Mouse (Mus musculus) heart, embryonic 16.5 days (tissue): Measurements from ENCODE around the gene 2010111I01Rik. TPM values are rescaled to one million over a fixed set of nuclear protein-coding genes. Genes with fewer than 3 reads are reported as not detected.

Experiments used
- ATAC-seq: fragments of 200-750 bp; cut with Nextera tagmentation; replicated peaks from 2 replicates; pipeline ENCODE4 v1.8.0; 2017; ENCODE audit warnings: moderate number of reproducible peaks; ENCODE audit not compliant: insufficient read depth, low FRiP score; ENCODE audit errors: extremely low read depth
- H3K27ac ChIP-seq: fragments of 300-500 bp; sonication (generic); 2 replicates; pipeline ENCODE4 v1.5.1; 2014; ENCODE audit warnings: mild to moderate bottlenecking, low read length, control low read depth, moderate library complexity
- H3K27me3 ChIP-seq: fragments of 300-500 bp; sonication (generic); 2 replicates; pipeline ENCODE4 v1.6.1; 2014; ENCODE audit warnings: low read length, mixed read lengths; ENCODE audit not compliant: control insufficient read depth, insufficient read depth
- H3K36me3 ChIP-seq: fragments of 300-500 bp; sonication (generic); 2 replicates; pipeline ENCODE4 v1.6.1; 2014; ENCODE audit not compliant: control insufficient read depth, insufficient read depth
- H3K4me1 ChIP-seq: fragments of 300-500 bp; sonication (generic); 2 replicates; pipeline ENCODE4 v1.6.1; 2014; ENCODE audit warnings: low read length, mixed read lengths; ENCODE audit not compliant: control insufficient read depth, insufficient read depth
- H3K4me2 ChIP-seq: fragments of 300-500 bp; sonication (generic); 2 replicates; pipeline ENCODE4 v1.6.1; 2014; ENCODE audit warnings: low read depth, mild to moderate bottlenecking, control low read depth, low read length
- H3K4me3 ChIP-seq: fragments of 300-500 bp; sonication (generic); 2 replicates; pipeline ENCODE4 v1.5.1; 2014; ENCODE audit warnings: mild to moderate bottlenecking, control low read depth, low read length
- H3K9ac ChIP-seq: fragments of 300-500 bp; sonication (generic); 2 replicates; pipeline ENCODE4 v1.6.1; 2014; ENCODE audit warnings: low read length, control low read depth
- H3K9me3 ChIP-seq: fragments of 300-500 bp; sonication (generic); replicated peaks from 2 replicates; pipeline ENCODE4 v1.6.1; 2016; ENCODE audit warnings: low read length; ENCODE audit not compliant: control insufficient read depth
- WGBS: fragments of 180-500 bp; shearing (Covaris S2); extraction: QIAGEN DNeasy Blood & Tissue Kit; methylation state at CpG from one replicate; pipeline ENCODE4 v1.1.7; 2014; 5-methylcytosine and 5-hydroxymethylcytosine counted together
- polyA plus RNA-seq: library from polyadenylated mRNA; unstranded; fragments of >200 nt; fragmentation: Nextera tagmentation; extraction: Ambion mirVana; gene quantifications from 2 replicates; pipeline ENCODE4 v1.2.1, GENCODE M21; 2015

Gene 2010111I01Rik
- polyA plus RNA-seq, 1 experiment from 2014 or later = 71.1 TPM

GRCm38 (mm10) chr13:63177232-63177631 lies 212.5 kb downstream of the 2010111I01Rik start:
- WGBS = 86% methylated on average over 4 of the region's 4 CpGs
- H3K9me3 ChIP-seq = no peaks in the 10 kb centered on the region
- no peaks in the 10 kb centered on the region for H3K27me3 ChIP-seq
- no peak for ATAC-seq
- no peak overlapping the region for H3K4me3 ChIP-seq
- no peak overlapping the region for H3K9ac ChIP-seq
- H3K27ac ChIP-seq = no peak overlapping the region
- H3K4me2 ChIP-seq = no peak overlapping the region
- 0 out of 2 replicates have a peak, but pooled peaks cover 3% of the 10 kb centered on the region for H3K4me1 ChIP-seq
- no peaks in the 10 kb centered on the region for H3K36me3 ChIP-seq

- no peak overlapping the region for H3K9ac ChIP-seq
- 80% methylated on average over 4 of the region's 4 CpGs for WGBS
These were observed 216.0 kb downstream of the 2010111I01Rik start for GRCm38 (mm10) chr13:63180641-63181235.

GRCm38 (mm10) chr13:63184946-63185345 lies 220.3 kb downstream of the 2010111I01Rik start:
- no peaks in the 10 kb centered on the region for H3K27me3 ChIP-seq
- H3K27ac ChIP-seq = no peak overlapping the region
- no peak for ATAC-seq
- H3K4me2 ChIP-seq = no peak overlapping the region
- no peaks in the 10 kb centered on the region for H3K9me3 ChIP-seq
- H3K4me1 ChIP-seq = peaks cover 25% of the 10 kb centered on the region
- no peak overlapping the region for H3K9ac ChIP-seq
- H3K36me3 ChIP-seq = no peaks in the 10 kb centered on the region
- H3K4me3 ChIP-seq = no peak overlapping the region
- 71% methylated on average over 6 of the region's 6 CpGs for WGBS

More at GRCm38 (mm10) chr13:63180641-63181235, 216.0 kb downstream of the 2010111I01Rik start:
- no peak for ATAC-seq
- no peak overlapping the region for H3K4me2 ChIP-seq
- no peak overlapping the region for H3K4me3 ChIP-seq
- H3K4me1 ChIP-seq = no peaks in the 10 kb centered on the region
- H3K27me3 ChIP-seq = no peaks in the 10 kb centered on the region
- H3K27ac ChIP-seq = no peak overlapping the region
- no peaks in the 10 kb centered on the region for H3K36me3 ChIP-seq
- no peaks in the 10 kb centered on the region for H3K9me3 ChIP-seq

- 72% methylated on average over 4 of the region's 4 CpGs for WGBS
These were observed 221.5 kb downstream of the 2010111I01Rik start for GRCm38 (mm10) chr13:63186217-63186616.

DNA sequence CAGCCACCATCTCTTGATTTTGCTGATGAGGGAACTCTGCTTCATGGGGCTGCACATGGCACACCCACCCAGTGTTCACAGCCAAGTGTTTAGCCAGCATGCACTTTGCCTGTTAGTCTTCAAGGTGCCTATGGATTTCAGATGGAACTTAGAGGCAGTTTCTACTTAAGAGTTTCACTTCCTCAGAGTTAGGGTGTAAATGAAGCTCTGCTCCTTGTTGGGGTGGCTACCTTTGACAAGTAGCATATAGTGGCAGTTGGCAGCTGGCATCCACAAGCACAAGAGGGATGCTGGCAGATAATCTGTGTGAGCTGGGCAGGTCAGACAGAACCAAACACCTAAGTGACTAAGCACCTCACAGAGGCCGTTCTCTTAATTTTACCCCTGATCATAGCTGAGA lies 221.9 kb downstream of the 2010111I01Rik start:
- Histone ChIP-seq H3K4me1 (peaks cover 25% of the 10 kb centered on the region), H3K27me3 (no peaks in the 10 kb centered on the region), H3K4me3 (no peak overlapping the region), H3K27ac (peak overlapping the region; percentile 65; the same call in 1 of the 2 replicates), H3K9me3 (no peaks in the 10 kb centered on the region), H3K4me2 (no peak overlapping the region), H3K36me3 (no peaks in the 10 kb centered on the region), H3K9ac (no peak overlapping the region)
- no peak for ATAC-seq
- 76% methylated on average over 1 of the region's 1 CpGs for WGBS

More at GRCm38 (mm10) chr13:63186217-63186616, 221.5 kb downstream of the 2010111I01Rik start:
- no peak overlapping the region for H3K4me3 ChIP-seq
- H3K9ac ChIP-seq = no peak overlapping the region
- H3K9me3 ChIP-seq = no peaks in the 10 kb centered on the region
- no peaks in the 10 kb centered on the region for H3K36me3 ChIP-seq
- H3K27me3 ChIP-seq = no peaks in the 10 kb centered on the region
- H3K4me1 ChIP-seq = peaks cover 25% of the 10 kb centered on the region
- no peak overlapping the region; the same call in 1 of the 2 replicates for H3K27ac ChIP-seq
- H3K4me2 ChIP-seq = no peak overlapping the region
- no peak for ATAC-seq

GRCm38 (mm10) chr13:63187145-63188143 lies 222.8 kb downstream of the 2010111I01Rik start:
- peak; percentile 68 for ATAC-seq
- H3K36me3 ChIP-seq = no peaks in the 10 kb centered on the region
- H3K9me3 ChIP-seq = no peaks in the 10 kb centered on the region
- H3K4me2 ChIP-seq = no peak overlapping the region
- peaks cover 25% of the 10 kb centered on the region for H3K4me1 ChIP-seq
- H3K27me3 ChIP-seq = no peaks in the 10 kb centered on the region
- H3K4me3 ChIP-seq = no peak overlapping the region
- 42% methylated on average over 13 of the region's 13 CpGs for WGBS
- peak overlapping the region; percentile 65 for H3K27ac ChIP-seq
- H3K9ac ChIP-seq = 0 out of 2 replicates have a peak overlapping the region, but pooled peaks have one; percentile 31

DNA sequence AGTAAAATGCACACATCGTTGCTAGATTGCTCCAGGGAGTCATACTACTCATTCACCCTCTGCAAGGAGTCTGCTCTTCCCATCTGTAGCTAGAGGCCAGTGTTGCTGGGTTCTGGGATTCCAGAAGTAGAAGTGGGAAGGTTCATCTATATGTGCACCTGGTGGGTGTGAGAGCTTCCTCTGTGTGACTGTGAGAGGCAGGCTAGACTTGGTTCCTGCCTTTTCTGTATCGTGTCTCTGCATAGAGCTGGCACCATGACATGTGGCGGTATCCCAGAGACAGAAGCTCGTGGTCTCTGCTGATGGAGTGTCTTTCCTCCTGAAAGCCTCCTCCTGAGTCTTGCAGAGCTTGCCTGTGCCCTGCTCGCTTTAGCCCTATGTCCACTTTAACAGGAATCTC lies 223.6 kb downstream of the 2010111I01Rik start:
- no peak overlapping the region for H3K4me3 ChIP-seq
- H3K27ac ChIP-seq = no peak overlapping the region
- no peaks in the 10 kb centered on the region for H3K9me3 ChIP-seq
- no peak overlapping the region for H3K4me2 ChIP-seq
- ATAC-seq = no peak
- H3K4me1 ChIP-seq = peaks cover 25% of the 10 kb centered on the region
- H3K9ac ChIP-seq = no peak overlapping the region
- 72% methylated on average over 5 of the region's 5 CpGs for WGBS
- no peaks in the 10 kb centered on the region for H3K27me3 ChIP-seq
- H3K36me3 ChIP-seq = no peaks in the 10 kb centered on the region

GRCm38 (mm10) chr13:63188811-63189210 lies 224.1 kb downstream of the 2010111I01Rik start:
- Histone ChIP-seq H3K36me3 (no peaks in the 10 kb centered on the region), H3K27ac (no peak overlapping the region), H3K4me3 (no peak overlapping the region), H3K4me2 (no peak overlapping the region), H3K9me3 (no peaks in the 10 kb centered on the region), H3K9ac (no peak overlapping the region), H3K27me3 (no peaks in the 10 kb centered on the region), H3K4me1 (peaks cover 25% of the 10 kb centered on the region)
- no peak for ATAC-seq
- 45% methylated on average over 2 of the region's 2 CpGs for WGBS

GRCm38 (mm10) chr13:63193423-63193822 lies 228.7 kb downstream of the 2010111I01Rik start:
- Histone ChIP-seq H3K27me3 (no peaks in the 10 kb centered on the region), H3K4me1 (peaks cover 7% of the 10 kb centered on the region), H3K4me2 (no peak overlapping the region), H3K27ac (no peak overlapping the region), H3K9ac (no peak overlapping the region), H3K4me3 (no peak overlapping the region), H3K36me3 (no peaks in the 10 kb centered on the region), H3K9me3 (no peaks in the 10 kb centered on the region)
- 61% methylated on average over 3 of the region's 3 CpGs for WGBS
- ATAC-seq = no peak
